9 mouse cellular contexts compared by ENCODE assay signal in the genomic region with DNA sequence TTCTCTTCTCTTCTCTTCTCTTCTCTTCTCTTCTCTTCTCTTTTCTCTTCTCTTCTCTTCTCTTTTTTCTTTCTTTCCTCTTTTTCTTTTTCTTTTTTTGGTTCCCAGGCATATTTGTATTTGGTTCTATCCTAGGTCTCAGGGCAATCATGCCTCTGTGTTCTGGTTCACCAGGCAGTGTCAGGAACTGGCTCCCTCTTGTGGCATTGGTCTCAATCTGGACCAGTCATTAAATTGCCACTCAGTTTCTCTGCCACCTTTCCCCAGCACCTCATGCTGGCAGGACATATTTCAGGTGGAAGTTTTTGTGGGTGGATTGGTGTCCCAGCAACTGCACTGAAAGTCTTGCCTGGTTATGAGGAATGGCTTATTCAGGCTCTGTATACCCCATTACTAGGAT. TPM values are rescaled to one million over a fixed set of nuclear protein-coding genes. Genes with fewer than 3 reads are reported as not detected.
DNase-seq lines count a peak whose midpoint lies in the region; ATAC-seq and TF ChIP-seq lines count a peak whose summit lies in the region.
"Had no signal": no experiment of that assay in that cellular context is flagged by ENCODE, and none has a peak within 500 bp of the region (broad histone marks: within the 10 kb centered on the region; RNA-seq: fewer than 3 reads in every experiment).

No protein-coding gene starts in this region.

- ATAC-seq in kidney, embryonic 15.5 days (replicated peaks; ENCODE audit: low FRiP score) = no peak

- no peaks in the 10 kb centered on the region for H3K79me2 ChIP-seq in MEL (ENCODE audit: control insufficient read depth, insufficient read depth, low read length, poor library complexity)

- peak; percentile 24 for TF ChIP-seq RAD21 in MEL (IDR thresholded peaks at IDR 0.05; ENCODE audit: low read depth, low read length)

- peak; percentile 23 for DNase-seq in kidney, adult 2 months
- peak; percentile 8 for DNase-seq in MEL (ENCODE audit: low read depth, low spot score)
- peak; percentile 59 for DNase-seq in embryo, embryonic 11 days
- peak; percentile 9 for DNase-seq in lung, adult 2 months
- DNase-seq in frontal cortex, postnatal 36 days (ENCODE audit: low spot score in 2 of 2) = no peak
- DNase-seq in spleen, adult 12 weeks (ENCODE audit: low spot score) = no peak
- DNase-seq in urinary bladder, adult 2 months (ENCODE audit: low spot score) = no peak

- no peaks in the 10 kb centered on the region for H3K27me3 ChIP-seq in kidney, adult 2 months (replicated peaks; ENCODE audit: control insufficient read depth, insufficient read depth, low read length)
- H3K27me3 ChIP-seq in kidney, embryonic 15.5 days = no peaks in the 10 kb centered on the region
- H3K27me3 ChIP-seq in MEL (ENCODE audit: control insufficient read depth in 1 of 2, insufficient read depth in 2 of 2, low read length in 2 of 2) = no peaks in the 10 kb centered on the region
- H3K27me3 ChIP-seq: neural tube, embryonic 12.5 days had no signal

- H3K4me2 ChIP-seq in kidney, embryonic 15.5 days = no peak overlapping the region
- H3K4me2 ChIP-seq: neural tube, embryonic 12.5 days had no signal

- H3K4me1 ChIP-seq in kidney, adult 2 months (ENCODE audit: control insufficient read depth, insufficient read depth, low read length) = no peaks in the 10 kb centered on the region
- no peaks in the 10 kb centered on the region for H3K4me1 ChIP-seq in kidney, embryonic 15.5 days
- no peaks in the 10 kb centered on the region for H3K4me1 ChIP-seq in MEL (ENCODE audit: control insufficient read depth in 1 of 2, insufficient read depth in 2 of 2, low read length in 2 of 2)
- H3K4me1 ChIP-seq in lung, adult 2 months (ENCODE audit: control insufficient read depth, insufficient read depth, low read length) = no peaks in the 10 kb centered on the region
- H3K4me1 ChIP-seq: neural tube, embryonic 12.5 days had no signal

- TF ChIP-seq EP300 in MEL (IDR thresholded peaks at IDR 0.05; ENCODE audit: low read depth in 1 of 2, low read length in 2 of 2) = no peak

- TF ChIP-seq CTCF in kidney, adult 2 months (conservative IDR thresholded peaks at IDR 0.05; ENCODE audit: insufficient read depth, insufficient read length, low read depth, low read length) = peak; percentile 68
- TF ChIP-seq CTCF in MEL (IDR thresholded peaks at IDR 0.05 in 2 of 3, conservative IDR thresholded peaks at IDR 0.05 in 1 of 3; ENCODE audit: control insufficient read depth in 1 of 3, insufficient read depth in 1 of 3, low read depth in 2 of 3, low read length in 3 of 3, poor library complexity in 1 of 3, severe bottlenecking in 1 of 3) = peak in 2 of 3 experiments; percentile 12 to 38; a peak in 3 of 6 replicates
- TF ChIP-seq CTCF in lung, adult 2 months (IDR thresholded peaks at IDR 0.05; ENCODE audit: insufficient read depth, low read length) = peak; percentile 71

- H3K4me3 ChIP-seq in kidney, adult 2 months (ENCODE audit: insufficient read depth, low read depth, low read length) = no peak overlapping the region
- H3K4me3 ChIP-seq in kidney, embryonic 15.5 days (replicated peaks) = no peak overlapping the region
- no peak overlapping the region for H3K4me3 ChIP-seq in MEL (ENCODE audit: control insufficient read depth in 1 of 2, insufficient read depth in 1 of 2, low read depth in 2 of 2, low read length in 2 of 2)
- no peak overlapping the region for H3K4me3 ChIP-seq in lung, adult 2 months (replicated peaks; ENCODE audit: extremely low read depth, low read depth, low read length)
- H3K4me3 ChIP-seq: neural tube, embryonic 12.5 days had no signal

- no peak overlapping the region for H3K9ac ChIP-seq in kidney, embryonic 15.5 days
- no peak overlapping the region for H3K9ac ChIP-seq in MEL (ENCODE audit: control insufficient read depth, low read depth, low read length, poor library complexity, severe bottlenecking)
- H3K9ac ChIP-seq: neural tube, embryonic 12.5 days had no signal

- no peak for TF ChIP-seq POLR2A in kidney, adult 2 months (IDR thresholded peaks at IDR 0.05; ENCODE audit: low read depth, low read length)
- no peak for TF ChIP-seq POLR2A in MEL (IDR thresholded peaks at IDR 0.05; ENCODE audit: control insufficient read depth in 1 of 2, insufficient read depth in 1 of 2, low read depth in 1 of 2, low read length in 2 of 2, poor library complexity in 1 of 2)
- TF ChIP-seq POLR2A in lung, adult 2 months (IDR thresholded peaks at IDR 0.05; ENCODE audit: borderline replicate concordance, extremely low read depth, low read depth, low read length) = no peak

- no peaks in the 10 kb centered on the region for H3K36me3 ChIP-seq in kidney, adult 2 months (ENCODE audit: control insufficient read depth, insufficient read depth, low read length)
- no peaks in the 10 kb centered on the region for H3K36me3 ChIP-seq in kidney, embryonic 15.5 days
- no peaks in the 10 kb centered on the region for H3K36me3 ChIP-seq in MEL (ENCODE audit: control insufficient read depth in 1 of 2, insufficient read depth in 2 of 2, low read length in 2 of 2)
- H3K36me3 ChIP-seq: neural tube, embryonic 12.5 days had no signal

- no peak overlapping the region for H3K27ac ChIP-seq in kidney, adult 2 months (ENCODE audit: insufficient read depth, low read depth, low read length)
- H3K27ac ChIP-seq in kidney, embryonic 15.5 days = no peak overlapping the region
- no peak overlapping the region for H3K27ac ChIP-seq in MEL (ENCODE audit: control insufficient read depth, low read depth, low read length)
- H3K27ac ChIP-seq: neural tube, embryonic 12.5 days had no signal

- no peaks in the 10 kb centered on the region for H3K9me3 ChIP-seq in kidney, embryonic 15.5 days (replicated peaks)
- no peaks in the 10 kb centered on the region for H3K9me3 ChIP-seq in MEL (replicated peaks; ENCODE audit: insufficient read depth, low read length)
- H3K9me3 ChIP-seq: neural tube, embryonic 12.5 days had no signal

TF ChIP-seq in MEL, 35 proteins besides CTCF, POLR2A, EP300 and RAD21:
- TF ChIP-seq BHLHE40 (IDR thresholded peaks at IDR 0.05; ENCODE audit: borderline replicate concordance, low read depth, low read length) (no peak), SMC3 (IDR thresholded peaks at IDR 0.05; ENCODE audit: low read depth, low read length) (peak; percentile 40), KAT2A (conservative IDR thresholded peaks at IDR 0.05; ENCODE audit: low read depth, low read length) (no peak), USF1 (IDR thresholded peaks at IDR 0.05; ENCODE audit: low read depth, low read length) (no peak), POLR2AphosphoS5 (IDR thresholded peaks at IDR 0.05; ENCODE audit: borderline replicate concordance, low read depth, low read length) (no peak), ZNF384 (IDR thresholded peaks at IDR 0.05; ENCODE audit: low read depth, low read length) (no peak), TBP (IDR thresholded peaks at IDR 0.05; ENCODE audit: low read depth, low read length) (no peak), MAX (IDR thresholded peaks at IDR 0.05; ENCODE audit: low read length) (no peak)

RNA-seq across cellular contexts. Expression of a gene that starts 57.8 kb away (rescaled TPM):
- polyA plus RNA-seq in kidney, adult 2 months (2012; rRNA removed) = 5.0 and 5.6 TPM in 2 replicates
- polyA plus RNA-seq in kidney, embryonic 15.5 days (2015; fragmentation: Nextera tagmentation; extraction: Ambion mirVana) = 0.35 and 0.37 TPM in 2 replicates
- total RNA-seq in MEL (2012; rRNA removed) = 0.08 and 0.29 TPM in 2 replicates
- not detected for polyA plus RNA-seq in MEL (2012; ENCODE audit: insufficient read depth in 1 of 2, insufficient read length in 2 of 2, low read depth in 1 of 2, low replicate concordance in 2 of 2, missing spikeins in 1 of 2)
- polyA plus RNA-seq in lung, adult 2 months (2012; rRNA removed) = 4.4 and 6.9 TPM in 2 replicates
- polyA plus RNA-seq in urinary bladder, adult 2 months (2012; rRNA removed) = 8.1 and 9.8 TPM in 2 replicates

Comparison
In these comparisons a context has a peak if more than half of its experiments do, and no peak if none do; other contexts are left out.
1. DNase-seq: peak in kidney, adult 2 months (single experiment), MEL (single experiment), embryo, embryonic 11 days (single experiment) and lung, adult 2 months (single experiment); none in frontal cortex, postnatal 36 days (0 of 2), spleen, adult 12 weeks (single experiment) and urinary bladder, adult 2 months (single experiment).
2. Peak in every context shown above with its lines, with median percentiles within 50 percentile points of each other: CTCF ChIP-seq.